In the genomic region with DNA sequence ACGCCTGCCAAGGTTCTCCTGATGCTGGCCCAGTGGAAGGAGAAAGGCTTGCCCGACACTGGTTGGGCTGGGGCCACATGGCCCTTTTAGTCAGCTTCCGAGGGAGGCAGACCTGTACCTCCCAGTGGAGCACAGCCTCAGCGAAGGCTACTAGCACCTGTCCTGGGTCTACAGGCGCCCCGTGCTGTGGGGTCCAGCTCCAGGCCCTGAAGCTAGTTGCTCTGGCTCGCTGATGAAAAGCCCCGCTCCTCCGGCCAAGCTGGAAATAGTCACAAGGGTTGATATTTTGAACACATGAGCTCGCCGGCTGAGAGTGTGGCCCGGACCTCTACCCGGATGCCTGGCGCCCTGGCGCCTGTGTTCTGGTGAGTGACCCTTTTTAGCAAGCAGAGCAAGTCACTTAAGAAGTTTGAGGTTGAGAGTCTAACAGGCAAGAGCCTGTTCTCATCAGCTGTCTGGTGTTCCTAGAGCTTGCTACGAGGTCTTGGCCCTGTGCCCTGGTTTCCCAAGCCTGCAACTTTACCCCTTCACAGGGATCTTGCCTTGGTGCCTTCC, we compare ENCODE assay signal across 8 mouse cellular contexts. TPM values are rescaled to one million over a fixed set of nuclear protein-coding genes. Genes with fewer than 3 reads are reported as not detected.
DNase-seq lines count a peak whose midpoint lies in the region; ATAC-seq and TF ChIP-seq lines count a peak whose summit lies in the region.

No protein-coding gene starts in this region.

- peak overlapping the region; percentile 54 for H3K27ac ChIP-seq in lung, embryonic 15.5 days
- peak overlapping the region; percentile 76 for H3K27ac ChIP-seq in forebrain, postnatal 0 days (ENCODE audit: low read depth, low read length)
- peak overlapping the region; percentile 79 for H3K27ac ChIP-seq in hindbrain, embryonic 12.5 days
- H3K27ac ChIP-seq in midbrain, postnatal 0 days (ENCODE audit: low read depth, low read length) = peak overlapping the region; percentile 67

- DNase-seq in lung, adult 18-20 months = no peak
- DNase-seq in forebrain, postnatal 0 days = peak; percentile 37
- DNase-seq in midbrain, postnatal 0 days (ENCODE audit: low spot score) = peak; percentile 48
- DNase-seq in cerebellum, adult 9-10 months = no peak
- DNase-seq in ovary, postnatal 36 days (ENCODE audit: low spot score) = no peak
- DNase-seq in urinary bladder, adult 18-20 months (ENCODE audit: low spot score in 2 of 2) = no peak

- no peak overlapping the region for H3K9ac ChIP-seq in lung, embryonic 15.5 days
- no peak overlapping the region for H3K9ac ChIP-seq in forebrain, postnatal 0 days
- no peak overlapping the region for H3K9ac ChIP-seq in hindbrain, embryonic 12.5 days
- no peak overlapping the region for H3K9ac ChIP-seq in midbrain, postnatal 0 days (replicated peaks; ENCODE audit: low read length, poor library complexity, severe bottlenecking)

- ATAC-seq in lung, embryonic 15.5 days (ENCODE audit: borderline replicate concordance, extremely low read depth, low FRiP score, low TSS enrichment) = 0 out of 2 replicates have a peak, but pooled peaks have one; percentile 4
- ATAC-seq in forebrain, postnatal 0 days = peak; percentile 46
- peak; percentile 26 for ATAC-seq in hindbrain, embryonic 12.5 days (ENCODE audit: low FRiP score)
- peak; percentile 36; the same call in 1 of the 2 replicates for ATAC-seq in midbrain, postnatal 0 days (ENCODE audit: low FRiP score)

- peaks cover 16% of the 10 kb centered on the region for H3K4me1 ChIP-seq in lung, embryonic 15.5 days
- peaks cover 27% of the 10 kb centered on the region for H3K4me1 ChIP-seq in forebrain, postnatal 0 days (ENCODE audit: insufficient read depth)
- H3K4me1 ChIP-seq in hindbrain, embryonic 12.5 days = peaks cover 36% of the 10 kb centered on the region
- H3K4me1 ChIP-seq in midbrain, postnatal 0 days (ENCODE audit: insufficient read depth, low read length) = peaks cover 8% of the 10 kb centered on the region; the same call in 1 of the 2 replicates

- no peaks in the 10 kb centered on the region for H3K9me3 ChIP-seq in lung, embryonic 15.5 days
- no peaks in the 10 kb centered on the region for H3K9me3 ChIP-seq in forebrain, postnatal 0 days (ENCODE audit: low read length)
- no peaks in the 10 kb centered on the region for H3K9me3 ChIP-seq in hindbrain, embryonic 12.5 days (replicated peaks)
- H3K9me3 ChIP-seq in midbrain, postnatal 0 days (ENCODE audit: low read length) = no peaks in the 10 kb centered on the region

- 56% methylated on average over 16 of the region's 16 CpGs for WGBS in lung, embryonic 15.5 days
- WGBS in forebrain, postnatal 0 days = 44% methylated on average over 16 of the region's 16 CpGs
- 60% methylated on average over 16 of the region's 16 CpGs for WGBS in hindbrain, embryonic 12.5 days
- 57% methylated on average over 16 of the region's 16 CpGs for WGBS in midbrain, postnatal 0 days

- no peaks in the 10 kb centered on the region for H3K36me3 ChIP-seq in lung, embryonic 15.5 days
- no peaks in the 10 kb centered on the region for H3K36me3 ChIP-seq in forebrain, postnatal 0 days (ENCODE audit: insufficient read depth)
- no peaks in the 10 kb centered on the region for H3K36me3 ChIP-seq in hindbrain, embryonic 12.5 days
- no peaks in the 10 kb centered on the region for H3K36me3 ChIP-seq in midbrain, postnatal 0 days (ENCODE audit: insufficient read depth, low read length)

- TF ChIP-seq CTCF in forebrain, postnatal 0 days (IDR thresholded peaks at IDR 0.05; ENCODE audit: low read depth) = no peak
- TF ChIP-seq CTCF in midbrain, postnatal 0 days (IDR thresholded peaks at IDR 0.05) = no peak

- H3K27me3 ChIP-seq in lung, embryonic 15.5 days = no peaks in the 10 kb centered on the region
- no peaks in the 10 kb centered on the region for H3K27me3 ChIP-seq in forebrain, postnatal 0 days (ENCODE audit: insufficient read depth, low read length)
- no peaks in the 10 kb centered on the region for H3K27me3 ChIP-seq in hindbrain, embryonic 12.5 days
- H3K27me3 ChIP-seq in midbrain, postnatal 0 days (ENCODE audit: insufficient read depth, low read length) = no peaks in the 10 kb centered on the region

- peak overlapping the region; percentile 28 for H3K4me2 ChIP-seq in lung, embryonic 15.5 days
- peak overlapping the region; percentile 39 for H3K4me2 ChIP-seq in forebrain, postnatal 0 days (ENCODE audit: low read depth)
- H3K4me2 ChIP-seq in hindbrain, embryonic 12.5 days (replicated peaks) = peak overlapping the region; percentile 32
- H3K4me2 ChIP-seq in midbrain, postnatal 0 days (ENCODE audit: low read depth, low read length, poor library complexity, severe bottlenecking) = peak overlapping the region; percentile 32

- H3K4me3 ChIP-seq in lung, embryonic 15.5 days = no peak overlapping the region
- H3K4me3 ChIP-seq in forebrain, postnatal 0 days (ENCODE audit: low read depth, low read length) = no peak overlapping the region
- 0 out of 2 replicates have a peak overlapping the region, but pooled peaks have one; percentile 2 for H3K4me3 ChIP-seq in hindbrain, embryonic 12.5 days
- no peak overlapping the region for H3K4me3 ChIP-seq in midbrain, postnatal 0 days (ENCODE audit: low read depth, low read length)

RNA-seq across cellular contexts. Expression of a gene that starts 22.6 kb away (rescaled TPM):
- polyA plus RNA-seq in lung, embryonic 15.5 days (2015; fragmentation: Nextera tagmentation; extraction: Ambion mirVana) = 8.9 and 9.9 TPM in 2 replicates
- 18.5 and 25.1 TPM in 2 replicates for total RNA-seq in forebrain, postnatal 0 days (2014; rRNA removed)
- polyA plus RNA-seq in forebrain, postnatal 0 days (2015; fragmentation: Nextera tagmentation; extraction: Ambion mirVana) = 6.6 and 11.5 TPM in 2 replicates
- polyA plus RNA-seq in hindbrain, embryonic 12.5 days (2016; fragmentation: Nextera tagmentation; extraction: Ambion mirVana) = 23.4 and 23.9 TPM in 2 replicates
- 39.1 and 40.2 TPM in 2 replicates for total RNA-seq in midbrain, postnatal 0 days (2014; rRNA removed)
- 13.0 and 14.9 TPM in 2 replicates for polyA plus RNA-seq in midbrain, postnatal 0 days (2015; fragmentation: Nextera tagmentation; extraction: Ambion mirVana)

RNA-seq across cellular contexts. Expression of a gene that starts 40.7 kb away (rescaled TPM):
- not detected in 2 replicates for polyA plus RNA-seq in lung, embryonic 15.5 days (2015; fragmentation: Nextera tagmentation; extraction: Ambion mirVana)
- total RNA-seq in forebrain, postnatal 0 days (2014; rRNA removed) = 0.31 and 0.48 TPM in 2 replicates
- not detected in 2 replicates for polyA plus RNA-seq in forebrain, postnatal 0 days (2015; fragmentation: Nextera tagmentation; extraction: Ambion mirVana)
- polyA plus RNA-seq in hindbrain, embryonic 12.5 days (2016; fragmentation: Nextera tagmentation; extraction: Ambion mirVana) = not detected in 2 replicates
- not detected in 2 replicates for total RNA-seq in midbrain, postnatal 0 days (2014; rRNA removed)
- 0.20 TPM in 1 of 2 replicates, not detected in the other for polyA plus RNA-seq in midbrain, postnatal 0 days (2015; fragmentation: Nextera tagmentation; extraction: Ambion mirVana)

Comparison
In these comparisons a context has a peak if more than half of its experiments do, and no peak if none do; other contexts are left out.
1. DNase-seq: peak in forebrain, postnatal 0 days (single experiment) and midbrain, postnatal 0 days (single experiment); none in lung, adult 18-20 months (0 of 2), cerebellum, adult 9-10 months (single experiment), ovary, postnatal 36 days (single experiment) and urinary bladder, adult 18-20 months (0 of 2).
2. Peak in every context shown above with its lines, with median percentiles within 50 percentile points of each other: ATAC-seq, H3K27ac ChIP-seq and H3K4me2 ChIP-seq.